Mouse (Mus musculus): Measurements from ENCODE around the gene BC028528. TPM values are rescaled to one million over a fixed set of nuclear protein-coding genes. Genes with fewer than 3 reads are reported as not detected.

The BC028528 gene
- polyA plus RNA-seq, 1 experiment = 18.9 TPM

DNA sequence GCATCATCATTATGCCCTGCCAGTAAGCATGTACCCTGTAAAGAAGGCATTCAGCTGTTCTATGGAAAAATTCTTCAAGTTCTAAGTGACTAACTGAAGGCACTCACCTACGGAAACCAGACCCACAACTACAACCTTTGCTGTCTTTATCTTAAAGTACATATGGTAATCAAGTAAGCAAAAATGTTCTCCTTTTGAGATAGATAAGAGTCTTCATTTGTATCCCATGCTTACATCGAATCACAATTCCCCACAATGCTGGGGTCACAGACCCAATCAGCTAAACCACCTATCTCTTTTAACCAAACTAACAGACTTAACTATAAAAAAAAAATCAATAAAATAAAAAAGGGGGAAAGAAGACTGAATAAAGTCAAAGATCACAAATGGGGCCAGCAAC is 52.6 kb downstream of the BC028528 start:
- 58% methylated on average over 2 of the region's 2 CpGs for WGBS
- no peak overlapping the region for H3K4me3 ChIP-seq (replicated peaks; ENCODE audit: control insufficient read depth, low read depth, low read length)
- no peak for TF ChIP-seq POLR2A (IDR thresholded peaks at IDR 0.05; ENCODE audit: borderline replicate concordance, control insufficient read depth, low read depth, low read length)
- no peak for TF ChIP-seq CTCF (IDR thresholded peaks at IDR 0.05; ENCODE audit: control insufficient read depth, insufficient read depth, low read length)
- no peak overlapping the region for H3K27ac ChIP-seq (ENCODE audit: control insufficient read depth, insufficient read depth, low read depth, low read length, poor library complexity)
- no peaks in the 10 kb centered on the region for H3K4me1 ChIP-seq (ENCODE audit: control insufficient read depth, insufficient read depth, low read length)

Other genes with a start within 250 kb of the BC028528 start
- gene Mcl1, start 233.2 kb downstream of the BC028528 start, polyA plus RNA-seq (2011; ENCODE audit: insufficient read depth, insufficient read length, low replicate concordance, missing spikeins) = 88.8 and 134 TPM in 2 replicates
- 1.9 and 2.7 TPM in 2 replicates for gene Adamtsl4, start 204.1 kb downstream of the BC028528 start, polyA plus RNA-seq (2011; ENCODE audit: insufficient read depth, insufficient read length, low replicate concordance, missing spikeins)
- gene Ecm1, start 152.4 kb downstream of the BC028528 start, polyA plus RNA-seq (2011; ENCODE audit: insufficient read depth, insufficient read length, low replicate concordance, missing spikeins) = 26.4 and 38.2 TPM in 2 replicates
- 28.7 and 65.2 TPM in 2 replicates for gene Tars2, start 131.8 kb downstream of the BC028528 start, polyA plus RNA-seq (2011; ENCODE audit: insufficient read depth, insufficient read length, low replicate concordance, missing spikeins)
- 5.7 and 16.4 TPM in 2 replicates for gene Rprd2, start 73.1 kb downstream of the BC028528 start, polyA plus RNA-seq (2011; ENCODE audit: insufficient read depth, insufficient read length, low replicate concordance, missing spikeins)
- 49.5 and 55.4 TPM in 2 replicates for gene Prpf3, start 36.1 kb downstream of the BC028528 start, polyA plus RNA-seq (2011; ENCODE audit: insufficient read depth, insufficient read length, low replicate concordance, missing spikeins)
- gene Mrps21, start 20.5 kb downstream of the BC028528 start, polyA plus RNA-seq (2011; ENCODE audit: insufficient read depth, insufficient read length, low replicate concordance, missing spikeins) = 80.5 and 81.0 TPM in 2 replicates
- 2.5 and 8.7 TPM in 2 replicates for gene Ciart, start 9.8 kb downstream of the BC028528 start, polyA plus RNA-seq (2011; ENCODE audit: insufficient read depth, insufficient read length, low replicate concordance, missing spikeins)
- 20.4 and 38.4 TPM in 2 replicates for gene Aph1a, start 2.0 kb upstream of the BC028528 start, polyA plus RNA-seq (2011; ENCODE audit: insufficient read depth, insufficient read length, low replicate concordance, missing spikeins)
- gene Car14, start 12.7 kb upstream of the BC028528 start, polyA plus RNA-seq (2011; ENCODE audit: insufficient read depth, insufficient read length, low replicate concordance, missing spikeins) = not detected in 2 replicates
- gene Anp32e, start 37.2 kb upstream of the BC028528 start, polyA plus RNA-seq (2011; ENCODE audit: insufficient read depth, insufficient read length, low replicate concordance, missing spikeins) = 275 and 382 TPM in 2 replicates
- 36.1 and 59.2 TPM in 2 replicates for gene Plekho1, start 104.0 kb upstream of the BC028528 start, polyA plus RNA-seq (2011; ENCODE audit: insufficient read depth, insufficient read length, low replicate concordance, missing spikeins)
- gene Vps45, start 166.5 kb upstream of the BC028528 start, polyA plus RNA-seq (2011; ENCODE audit: insufficient read depth, insufficient read length, low replicate concordance, missing spikeins) = 11.8 and 20.1 TPM in 2 replicates
- 14.6 and 22.2 TPM in 2 replicates for gene Otud7b, start 212.5 kb upstream of the BC028528 start, polyA plus RNA-seq (2011; ENCODE audit: insufficient read depth, insufficient read length, low replicate concordance, missing spikeins)

Data from bone marrow, adult 2 months (tissue).